Mouse (Mus musculus): Measurements from ENCODE around the gene Gm28035. TPM values are rescaled to one million over a fixed set of nuclear protein-coding genes. Genes with fewer than 3 reads are reported as not detected.

Gm28035 gene
- polyA plus RNA-seq, 1 experiment from 2014 or later, result 0.30 TPM

Other genes starting within 250 kb of the Gm28035 start
- gene Wdr34, start 191.7 kb upstream of the Gm28035 start, polyA plus RNA-seq (2016; fragmentation: Nextera tagmentation; extraction: Ambion mirVana), result 40.4 and 41.0 TPM in 2 replicates
- 558 and 568 TPM in 2 replicates for gene Set, start 183.2 kb upstream of the Gm28035 start, polyA plus RNA-seq (2016; fragmentation: Nextera tagmentation; extraction: Ambion mirVana)
- 7.0 and 7.2 TPM in 2 replicates for gene Pkn3, start 162.9 kb upstream of the Gm28035 start, polyA plus RNA-seq (2016; fragmentation: Nextera tagmentation; extraction: Ambion mirVana)
- gene Zdhhc12, start 146.9 kb upstream of the Gm28035 start, polyA plus RNA-seq (2016; fragmentation: Nextera tagmentation; extraction: Ambion mirVana), result 23.7 and 25.5 TPM in 2 replicates
- 11.8 and 12.6 TPM in 2 replicates for gene Zer1, start 116.0 kb upstream of the Gm28035 start, polyA plus RNA-seq (2016; fragmentation: Nextera tagmentation; extraction: Ambion mirVana)
- 10.3 and 10.6 TPM in 2 replicates for gene Tbc1d13, start 106.8 kb upstream of the Gm28035 start, polyA plus RNA-seq (2016; fragmentation: Nextera tagmentation; extraction: Ambion mirVana)
- gene Endog, start 69.1 kb upstream of the Gm28035 start, polyA plus RNA-seq (2016; fragmentation: Nextera tagmentation; extraction: Ambion mirVana), result 15.7 and 16.2 TPM in 2 replicates
- gene Spout1, start 62.1 kb upstream of the Gm28035 start, polyA plus RNA-seq (2016; fragmentation: Nextera tagmentation; extraction: Ambion mirVana), result 63.7 and 63.9 TPM in 2 replicates
- gene Kyat1, start 34.7 kb upstream of the Gm28035 start, polyA plus RNA-seq (2016; fragmentation: Nextera tagmentation; extraction: Ambion mirVana), result 10.4 and 13.1 TPM in 2 replicates
- gene Lrrc8a, start 2.9 kb upstream of the Gm28035 start, polyA plus RNA-seq (2016; fragmentation: Nextera tagmentation; extraction: Ambion mirVana), result 39.3 and 42.2 TPM in 2 replicates
- gene Phyhd1, start 25.6 kb downstream of the Gm28035 start, polyA plus RNA-seq (2016; fragmentation: Nextera tagmentation; extraction: Ambion mirVana), result 5.0 and 5.6 TPM in 2 replicates
- gene Gm28038, start 40.5 kb downstream of the Gm28035 start, polyA plus RNA-seq (2016; fragmentation: Nextera tagmentation; extraction: Ambion mirVana), result not detected in 2 replicates
- 25.5 and 26.2 TPM in 2 replicates for gene Dolk, start 45.8 kb downstream of the Gm28035 start, polyA plus RNA-seq (2016; fragmentation: Nextera tagmentation; extraction: Ambion mirVana)
- gene Nup188, start 45.8 kb downstream of the Gm28035 start, polyA plus RNA-seq (2016; fragmentation: Nextera tagmentation; extraction: Ambion mirVana), result 33.9 and 36.6 TPM in 2 replicates
- 113 and 116 TPM in 2 replicates for gene Sh3glb2, start 118.8 kb downstream of the Gm28035 start, polyA plus RNA-seq (2016; fragmentation: Nextera tagmentation; extraction: Ambion mirVana)
- 29.3 and 30.7 TPM in 2 replicates for gene Miga2, start 123.7 kb downstream of the Gm28035 start, polyA plus RNA-seq (2016; fragmentation: Nextera tagmentation; extraction: Ambion mirVana)
- 46.9 and 50.2 TPM in 2 replicates for gene Dolpp1, start 151.7 kb downstream of the Gm28035 start, polyA plus RNA-seq (2016; fragmentation: Nextera tagmentation; extraction: Ambion mirVana)
- gene Crat, start 175.2 kb downstream of the Gm28035 start, polyA plus RNA-seq (2016; fragmentation: Nextera tagmentation; extraction: Ambion mirVana), result 23.9 and 26.8 TPM in 2 replicates
- gene Ptpa, start 175.5 kb downstream of the Gm28035 start, polyA plus RNA-seq (2016; fragmentation: Nextera tagmentation; extraction: Ambion mirVana), result 133 and 134 TPM in 2 replicates
- gene Ier5l, start 233.7 kb downstream of the Gm28035 start, polyA plus RNA-seq (2016; fragmentation: Nextera tagmentation; extraction: Ambion mirVana), result 4.7 and 4.8 TPM in 2 replicates